ENCODE assay signal across 8 mouse cellular contexts in the genomic region with DNA sequence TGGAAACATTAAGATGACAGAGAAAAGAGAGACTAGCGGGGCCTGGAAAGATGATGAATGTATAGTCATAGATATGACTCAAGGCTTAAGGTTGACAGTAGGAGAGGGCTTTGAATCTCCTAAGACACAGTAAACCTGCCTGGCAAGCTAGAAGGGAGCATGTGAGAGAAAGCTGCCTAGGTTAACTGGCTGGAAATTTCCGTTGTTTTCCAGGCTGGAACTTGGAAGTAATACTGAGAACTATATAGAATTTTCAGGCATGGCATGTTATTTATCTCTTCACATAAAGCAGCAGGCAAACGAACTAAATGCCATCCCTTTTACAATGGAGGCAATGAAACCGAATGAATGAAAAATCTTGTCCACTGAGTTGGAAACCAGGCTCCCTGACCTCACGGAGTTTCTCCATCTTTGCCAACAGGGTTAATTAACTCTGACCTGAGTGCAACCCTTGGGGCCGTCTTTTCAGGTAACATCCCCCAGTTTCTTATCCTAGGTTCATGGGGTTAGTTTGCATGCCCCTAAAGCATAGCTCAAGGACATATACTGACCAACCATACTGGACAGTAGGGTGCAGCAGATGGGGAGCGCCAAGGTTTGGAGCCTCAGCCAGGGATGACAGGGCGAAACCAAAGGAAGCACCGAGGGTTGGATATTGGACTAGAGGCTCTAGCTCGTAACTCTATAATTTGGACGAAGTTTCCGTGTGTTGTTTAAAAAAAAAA. TPM values are rescaled to one million over a fixed set of nuclear protein-coding genes. Genes with fewer than 3 reads are reported as not detected.
DNase-seq lines count a peak whose midpoint lies in the region; ATAC-seq and TF ChIP-seq lines count a peak whose summit lies in the region.

No protein-coding gene starts in this region.

- no peaks in the 10 kb centered on the region for H3K27me3 ChIP-seq in liver, adult 2 months (ENCODE audit: control insufficient read depth, insufficient read depth, low read length)
- no peaks in the 10 kb centered on the region for H3K27me3 ChIP-seq in embryonic facial prominence, embryonic 14.5 days (replicated peaks; ENCODE audit: control insufficient read depth, insufficient read depth, low read length)
- no peaks in the 10 kb centered on the region for H3K27me3 ChIP-seq in intestine, embryonic 15.5 days (replicated peaks)
- H3K27me3 ChIP-seq in neural tube, embryonic 12.5 days (replicated peaks), result no peaks in the 10 kb centered on the region

- no peaks in the 10 kb centered on the region for H3K36me3 ChIP-seq in liver, adult 2 months (ENCODE audit: control insufficient read depth, insufficient read depth, low read length)
- H3K36me3 ChIP-seq in embryonic facial prominence, embryonic 14.5 days (ENCODE audit: control insufficient read depth, insufficient read depth, low read length), result peaks cover 22% of the 10 kb centered on the region
- H3K36me3 ChIP-seq in intestine, embryonic 15.5 days, result no peaks in the 10 kb centered on the region
- peaks cover 6% of the 10 kb centered on the region; the same call in 1 of the 2 replicates for H3K36me3 ChIP-seq in neural tube, embryonic 12.5 days

- peaks cover 15% of the 10 kb centered on the region for H3K4me1 ChIP-seq in liver, adult 2 months (ENCODE audit: control insufficient read depth, insufficient read depth, low read length)
- peaks cover 27% of the 10 kb centered on the region for H3K4me1 ChIP-seq in embryonic facial prominence, embryonic 14.5 days (ENCODE audit: control insufficient read depth, insufficient read depth, low read length)
- peaks cover 32% of the 10 kb centered on the region for H3K4me1 ChIP-seq in intestine, embryonic 15.5 days (replicated peaks)
- H3K4me1 ChIP-seq in neural tube, embryonic 12.5 days, result peaks cover 20% of the 10 kb centered on the region

- TF ChIP-seq CTCF in liver, adult 2 months (IDR thresholded peaks at IDR 0.05; ENCODE audit: low read depth, low read length), result peak; percentile 17; the same call in 1 of the 2 replicates

- WGBS in liver, adult 2 months, result 37% methylated on average over 12 of the region's 12 CpGs
- WGBS in embryonic facial prominence, embryonic 14.5 days, result 38% methylated on average over 12 of the region's 12 CpGs
- 42% methylated on average over 12 of the region's 12 CpGs for WGBS in intestine, embryonic 15.5 days
- WGBS in neural tube, embryonic 12.5 days, result 36% methylated on average over 12 of the region's 12 CpGs

- peaks cover 3% of the 10 kb centered on the region; the same call in 1 of the 2 replicates for H3K79me2 ChIP-seq in liver, adult 2 months (ENCODE audit: control insufficient read depth, insufficient read depth, low read length)

- H3K9ac ChIP-seq in liver, adult 2 months (ENCODE audit: low read depth, low read length), result 0 out of 2 replicates have a peak overlapping the region, but pooled peaks have one; percentile 6
- H3K9ac ChIP-seq in embryonic facial prominence, embryonic 14.5 days (ENCODE audit: low read depth, low read length), result no peak overlapping the region
- no peak overlapping the region for H3K9ac ChIP-seq in intestine, embryonic 15.5 days
- H3K9ac ChIP-seq in neural tube, embryonic 12.5 days, result no peak overlapping the region

- no peaks in the 10 kb centered on the region for H3K9me3 ChIP-seq in embryonic facial prominence, embryonic 14.5 days (ENCODE audit: control insufficient read depth, low read length)
- H3K9me3 ChIP-seq in intestine, embryonic 15.5 days, result no peaks in the 10 kb centered on the region
- H3K9me3 ChIP-seq in neural tube, embryonic 12.5 days, result no peaks in the 10 kb centered on the region

- no peak for DNase-seq in liver, adult 2 months (ENCODE audit: extremely low read depth, low read depth, low spot score)
- no peak for DNase-seq in liver
- DNase-seq in embryonic facial prominence, embryonic 14.5 days (ENCODE audit: low spot score), result no peak
- DNase-seq in embryo, embryonic 10.5 days (ENCODE audit: low spot score), result no peak
- no peak for DNase-seq in kidney, adult 8-10 months
- no peak for DNase-seq in gastrocnemius, postnatal 4 days (ENCODE audit: low spot score in 2 of 2)

- no peak overlapping the region; the same call in 1 of the 2 replicates for H3K27ac ChIP-seq in liver, adult 2 months (replicated peaks; ENCODE audit: insufficient read depth, low read depth, low read length)
- no peak overlapping the region for H3K27ac ChIP-seq in embryonic facial prominence, embryonic 14.5 days (replicated peaks; ENCODE audit: low read depth, low read length)
- H3K27ac ChIP-seq in intestine, embryonic 15.5 days, result no peak overlapping the region
- H3K27ac ChIP-seq in neural tube, embryonic 12.5 days, result no peak overlapping the region

- no peak for ATAC-seq in embryonic facial prominence, embryonic 14.5 days (ENCODE audit: low read depth)
- ATAC-seq in intestine, embryonic 15.5 days, result no peak
- no peak for ATAC-seq in neural tube, embryonic 12.5 days (ENCODE audit: low FRiP score, low read depth)

- no peak for TF ChIP-seq POLR2A in liver, adult 2 months (IDR thresholded peaks at IDR 0.05; ENCODE audit: extremely low read depth, insufficient read depth, low read length)

- peak overlapping the region; percentile 90 for H3K4me2 ChIP-seq in embryonic facial prominence, embryonic 14.5 days (ENCODE audit: low read depth, low read length)
- peak overlapping the region; percentile 90 for H3K4me2 ChIP-seq in intestine, embryonic 15.5 days (replicated peaks)
- H3K4me2 ChIP-seq in neural tube, embryonic 12.5 days (replicated peaks), result peak overlapping the region; percentile 91; the same call in 1 of the 2 replicates

- peak overlapping the region; percentile 68 for H3K4me3 ChIP-seq in liver, adult 2 months (ENCODE audit: insufficient read depth, low read depth, low read length)
- H3K4me3 ChIP-seq in embryonic facial prominence, embryonic 14.5 days (ENCODE audit: low read depth, low read length), result peak overlapping the region; percentile 85; the same call in 1 of the 2 replicates
- H3K4me3 ChIP-seq in intestine, embryonic 15.5 days (replicated peaks), result peak overlapping the region; percentile 83
- no peak overlapping the region for H3K4me3 ChIP-seq in neural tube, embryonic 12.5 days

RNA-seq across cellular contexts. Expression of a gene that starts 1.0 kb away (rescaled TPM):
- total RNA-seq in liver, adult 2 months (2014; rRNA removed), result 6.4 and 9.5 TPM in 2 replicates
- 43.1 and 49.8 TPM in 2 replicates for polyA plus RNA-seq in liver, adult 2 months (2012; rRNA removed)
- polyA plus RNA-seq in embryonic facial prominence, embryonic 14.5 days (2014; fragmentation: Nextera tagmentation; extraction: Ambion mirVana), result 155 and 156 TPM in 2 replicates
- 82.7 and 83.4 TPM in 2 replicates for polyA plus RNA-seq in intestine, embryonic 15.5 days (2015; fragmentation: Nextera tagmentation; extraction: Ambion mirVana)
- 71.4 and 77.5 TPM in 2 replicates for polyA plus RNA-seq in neural tube, embryonic 12.5 days (2016; fragmentation: Nextera tagmentation; extraction: Ambion mirVana)
- total RNA-seq in gastrocnemius, postnatal 4 days (2021), result 100 to 1,000 TPM; 113 to 128 TPM

RNA-seq across cellular contexts. Expression of a gene that starts 24.0 kb away (rescaled TPM):
- under 0.01 TPM in 1 of 2 replicates, not detected in the other for total RNA-seq in liver, adult 2 months (2014; rRNA removed)
- polyA plus RNA-seq in liver, adult 2 months (2012; rRNA removed), result not detected in 2 replicates
- polyA plus RNA-seq in embryonic facial prominence, embryonic 14.5 days (2014; fragmentation: Nextera tagmentation; extraction: Ambion mirVana), result 0.43 and 0.46 TPM in 2 replicates
- polyA plus RNA-seq in intestine, embryonic 15.5 days (2015; fragmentation: Nextera tagmentation; extraction: Ambion mirVana), result 0.20 and 0.25 TPM in 2 replicates
- 6.4 and 6.5 TPM in 2 replicates for polyA plus RNA-seq in neural tube, embryonic 12.5 days (2016; fragmentation: Nextera tagmentation; extraction: Ambion mirVana)
- total RNA-seq in gastrocnemius, postnatal 4 days (2021), result 1 to 10 TPM; 2.2 TPM

RNA-seq across cellular contexts. Expression of a gene that starts 24.6 kb away (rescaled TPM):
- 27.6 and 30.9 TPM in 2 replicates for total RNA-seq in liver, adult 2 months (2014; rRNA removed)
- polyA plus RNA-seq in liver, adult 2 months (2012; rRNA removed), result 27.1 and 28.1 TPM in 2 replicates
- polyA plus RNA-seq in embryonic facial prominence, embryonic 14.5 days (2014; fragmentation: Nextera tagmentation; extraction: Ambion mirVana), result 3.8 and 4.3 TPM in 2 replicates
- polyA plus RNA-seq in intestine, embryonic 15.5 days (2015; fragmentation: Nextera tagmentation; extraction: Ambion mirVana), result 7.6 TPM in 2 replicates
- polyA plus RNA-seq in neural tube, embryonic 12.5 days (2016; fragmentation: Nextera tagmentation; extraction: Ambion mirVana), result 0.96 and 1.3 TPM in 2 replicates
- total RNA-seq in gastrocnemius, postnatal 4 days (2021), result under 1 TPM; 0.27 to 0.57 TPM

RNA-seq across cellular contexts. Expression of a gene that starts 51.6 kb away (rescaled TPM):
- 0.27 and 0.83 TPM in 2 replicates for total RNA-seq in liver, adult 2 months (2014; rRNA removed)
- 0.13 and 0.17 TPM in 2 replicates for polyA plus RNA-seq in liver, adult 2 months (2012; rRNA removed)
- not detected in 2 replicates for polyA plus RNA-seq in embryonic facial prominence, embryonic 14.5 days (2014; fragmentation: Nextera tagmentation; extraction: Ambion mirVana)
- polyA plus RNA-seq in intestine, embryonic 15.5 days (2015; fragmentation: Nextera tagmentation; extraction: Ambion mirVana), result not detected in 2 replicates
- polyA plus RNA-seq in neural tube, embryonic 12.5 days (2016; fragmentation: Nextera tagmentation; extraction: Ambion mirVana), result not detected in 2 replicates
- total RNA-seq in gastrocnemius, postnatal 4 days (2021), result under 1 TPM in 1 of 2 experiments, not detected in 1; 0.54 TPM

RNA-seq across cellular contexts. Expression of a gene that starts 56.8 kb away (rescaled TPM):
- 0.27 and 0.28 TPM in 2 replicates for total RNA-seq in liver, adult 2 months (2014; rRNA removed)
- not detected in 2 replicates for polyA plus RNA-seq in liver, adult 2 months (2012; rRNA removed)
- not detected in 2 replicates for polyA plus RNA-seq in embryonic facial prominence, embryonic 14.5 days (2014; fragmentation: Nextera tagmentation; extraction: Ambion mirVana)
- polyA plus RNA-seq in intestine, embryonic 15.5 days (2015; fragmentation: Nextera tagmentation; extraction: Ambion mirVana), result not detected in 2 replicates
- polyA plus RNA-seq in neural tube, embryonic 12.5 days (2016; fragmentation: Nextera tagmentation; extraction: Ambion mirVana), result not detected in 2 replicates
- total RNA-seq in gastrocnemius, postnatal 4 days (2021), result not detected
